8 mouse cellular contexts compared by ENCODE assay signal in genomic region chr10:123013435-123013834, GRCm38 (mm10).
DNase-seq lines count a peak whose midpoint lies in the region; ATAC-seq and TF ChIP-seq lines count a peak whose summit lies in the region.

No protein-coding gene starts in this region.

- ATAC-seq in lung, embryonic 14.5 days (ENCODE audit: insufficient read depth), result peak; percentile 44; the same call in 1 of the 2 replicates
- ATAC-seq in hindbrain, embryonic 15.5 days (ENCODE audit: low FRiP score, low read depth), result peak; percentile 45; the same call in 1 of the 2 replicates
- no peak for ATAC-seq in erythroid progenitor cell, adult 5-6 weeks (replicated peaks; ENCODE audit: low FRiP score, poor library complexity, severe bottlenecking)

- no peak overlapping the region for H3K4me2 ChIP-seq in lung, embryonic 14.5 days
- no peak overlapping the region for H3K4me2 ChIP-seq in hindbrain, embryonic 15.5 days

- no peak overlapping the region for H3K4me3 ChIP-seq in lung, embryonic 14.5 days (ENCODE audit: low read depth, low read length)
- H3K4me3 ChIP-seq in lung, adult 2 months (replicated peaks; ENCODE audit: extremely low read depth, low read depth, low read length), result no peak overlapping the region
- no peak overlapping the region for H3K4me3 ChIP-seq in hindbrain, embryonic 15.5 days

- H3K36me3 ChIP-seq in lung, embryonic 14.5 days (ENCODE audit: insufficient read depth), result peaks cover 61% of the 10 kb centered on the region
- H3K36me3 ChIP-seq in hindbrain, embryonic 15.5 days, result peaks cover 64% of the 10 kb centered on the region

- peak; percentile 85 to 88 for DNase-seq in cerebellum, postnatal 10 days
- no peak for DNase-seq in cerebellum, adult 11 months
- peak; percentile 26 for DNase-seq in lung, embryonic 14.5 days
- no peak for DNase-seq in lung, adult 2 months
- DNase-seq in retina, embryonic 14.5 days (ENCODE audit: low spot score), result peak; percentile 76
- no peak for DNase-seq in adrenal gland, postnatal 4 days (ENCODE audit: low spot score in 2 of 2)

- no peaks in the 10 kb centered on the region for H3K4me1 ChIP-seq in lung, embryonic 14.5 days (ENCODE audit: insufficient read depth)
- no peaks in the 10 kb centered on the region for H3K4me1 ChIP-seq in lung, adult 2 months (ENCODE audit: control insufficient read depth, insufficient read depth, low read length)
- no peaks in the 10 kb centered on the region for H3K4me1 ChIP-seq in hindbrain, embryonic 15.5 days (replicated peaks)

- WGBS in lung, embryonic 14.5 days, result 36% methylated on average over 18 of the region's 18 CpGs
- WGBS in lung, adult 2 months, result 66% methylated on average over 18 of the region's 18 CpGs
- 41% methylated on average over 18 of the region's 18 CpGs for WGBS in hindbrain, embryonic 15.5 days

- H3K27me3 ChIP-seq in lung, embryonic 14.5 days (ENCODE audit: insufficient read depth, low read length), result no peaks in the 10 kb centered on the region
- no peaks in the 10 kb centered on the region for H3K27me3 ChIP-seq in hindbrain, embryonic 15.5 days

- H3K9ac ChIP-seq in lung, embryonic 14.5 days, result no peak overlapping the region
- H3K9ac ChIP-seq in hindbrain, embryonic 15.5 days, result no peak overlapping the region

- TF ChIP-seq POLR2A in lung, adult 2 months (IDR thresholded peaks at IDR 0.05; ENCODE audit: borderline replicate concordance, extremely low read depth, low read depth, low read length), result no peak

- H3K27ac ChIP-seq in lung, embryonic 14.5 days (ENCODE audit: low read depth), result no peak overlapping the region
- H3K27ac ChIP-seq in hindbrain, embryonic 15.5 days (replicated peaks), result no peak overlapping the region

- TF ChIP-seq CTCF in lung, embryonic 14.5 days (IDR thresholded peaks at IDR 0.05; ENCODE audit: low read depth), result no peak
- TF ChIP-seq CTCF in lung, adult 2 months (IDR thresholded peaks at IDR 0.05; ENCODE audit: insufficient read depth, low read length), result no peak

- H3K9me3 ChIP-seq in lung, embryonic 14.5 days (ENCODE audit: low read depth, low read length), result no peaks in the 10 kb centered on the region
- H3K9me3 ChIP-seq in hindbrain, embryonic 15.5 days, result no peaks in the 10 kb centered on the region

Comparison
In these comparisons a context has a peak if more than half of its experiments do, and no peak if none do; other contexts are left out.
1. DNase-seq: peak in cerebellum, postnatal 10 days (2 of 2), lung, embryonic 14.5 days (single experiment) and retina, embryonic 14.5 days (single experiment); none in cerebellum, adult 11 months (single experiment), lung, adult 2 months (single experiment) and adrenal gland, postnatal 4 days (0 of 2).